Mouse (Mus musculus) right cerebral cortex, postnatal 14 days (tissue): ENCODE measurements around the gene Trit1.
"Not testable (repeated sequence)": the region's sequence is repeated elsewhere in the genome, so short reads cannot be mapped to it uniquely, and the experiment has no call there.

ENCODE experiments used
- DNase-seq: peaks from one replicate; pipeline ENCODE4 v3.0.0; 2022

Trit1 gene

GRCm38 (mm10) chr4:122998537-122999262 lies 17.7 kb upstream of the Trit1 start:
- DNase-seq: peak; percentile 34

- DNase-seq: no peak
Observed at GRCm38 (mm10) chr4:122999263-122999691, 17.1 kb upstream of the Trit1 start.

- DNase-seq: no peak
Observed at GRCm38 (mm10) chr4:123000130-123000529, 16.3 kb upstream of the Trit1 start.

- no peak for DNase-seq
Observed at GRCm38 (mm10) chr4:123000617-123001342, 15.6 kb upstream of the Trit1 start.

GRCm38 (mm10) chr4:123005054-123005966 lies 11.1 kb upstream of the Trit1 start:
- peak; percentile 74 for DNase-seq

- DNase-seq: not testable (repeated sequence)
Observed at GRCm38 (mm10) chr4:123012501-123012900, 3.9 kb upstream of the Trit1 start.

GRCm38 (mm10) chr4:123013346-123013945 lies 3.0 kb upstream of the Trit1 start:
- no peak for DNase-seq

- no peak for DNase-seq
Observed at GRCm38 (mm10) chr4:123013949-123014406, 2.4 kb upstream of the Trit1 start.

- DNase-seq: no peak
Observed at GRCm38 (mm10) chr4:123014501-123015282, 1.7 kb upstream of the Trit1 start.

- DNase-seq: no peak
Observed at GRCm38 (mm10) chr4:123021591-123021990, 5.2 kb downstream of the Trit1 start.

GRCm38 (mm10) chr4:123022896-123023295 lies 6.5 kb downstream of the Trit1 start:
- DNase-seq: no peak

- DNase-seq: no peak
Observed at GRCm38 (mm10) chr4:123025418-123025817, 9.0 kb downstream of the Trit1 start.

GRCm38 (mm10) chr4:123026161-123026560 lies 9.8 kb downstream of the Trit1 start:
- DNase-seq: no peak

GRCm38 (mm10) chr4:123026597-123026996 lies 10.2 kb downstream of the Trit1 start:
- DNase-seq: no peak

GRCm38 (mm10) chr4:123034841-123035240 lies 18.4 kb downstream of the Trit1 start:
- DNase-seq: no peak

GRCm38 (mm10) chr4:123035636-123036035 lies 19.2 kb downstream of the Trit1 start:
- no peak for DNase-seq

- DNase-seq: no peak
Observed at GRCm38 (mm10) chr4:123036710-123037109, 20.3 kb downstream of the Trit1 start.

- no peak for DNase-seq
Observed at GRCm38 (mm10) chr4:123041131-123041530, 24.7 kb downstream of the Trit1 start.

- no peak for DNase-seq
Observed at GRCm38 (mm10) chr4:123043858-123044257, 27.5 kb downstream of the Trit1 start.

GRCm38 (mm10) chr4:123044842-123045241 lies 28.4 kb downstream of the Trit1 start:
- no peak for DNase-seq

GRCm38 (mm10) chr4:123046300-123046699 lies 29.9 kb downstream of the Trit1 start:
- no peak for DNase-seq
